Mouse (Mus musculus): Measurements from ENCODE around the gene B4galt5. TPM values are rescaled to one million over a fixed set of nuclear protein-coding genes. Genes with fewer than 3 reads are reported as not detected.

B4galt5 gene
- polyA plus RNA-seq, 1 experiment from 2014 or later: 1.5 TPM

- Histone ChIP-seq H3K4me2 (ENCODE audit: low read depth, low read length) (no peak overlapping the region), H3K27ac (ENCODE audit: low read length) (no peak overlapping the region; the same call in 1 of the 2 replicates), H3K36me3 (ENCODE audit: control insufficient read depth, insufficient read depth) (no peaks in the 10 kb centered on the region), H3K4me3 (ENCODE audit: low read depth, low read length) (no peak overlapping the region), H3K9ac (ENCODE audit: low read depth, low read length) (no peak overlapping the region), H3K27me3 (ENCODE audit: control insufficient read depth, insufficient read depth, low read depth, low read length) (peaks cover 28% of the 10 kb centered on the region), H3K9me3 (replicated peaks; ENCODE audit: control insufficient read depth, low read length) (no peaks in the 10 kb centered on the region), H3K4me1 (ENCODE audit: control insufficient read depth, low read depth, low read length) (peaks cover 35% of the 10 kb centered on the region)
- ATAC-seq (ENCODE audit: low read depth): no peak
- 78% methylated on average over 6 of the region's 6 CpGs for WGBS (ENCODE audit: insufficient replicate concordance)
These were observed 6.1 kb downstream of the B4galt5 start for GRCm38 (mm10) chr2:167342876-167343275.

GRCm38 (mm10) chr2:167337580-167337979 lies 11.4 kb downstream of the B4galt5 start:
- Histone ChIP-seq H3K9me3 (replicated peaks; ENCODE audit: control insufficient read depth, low read length) (no peaks in the 10 kb centered on the region), H3K27me3 (ENCODE audit: control insufficient read depth, insufficient read depth, low read depth, low read length) (no peaks in the 10 kb centered on the region), H3K27ac (ENCODE audit: low read length) (no peak overlapping the region), H3K9ac (ENCODE audit: low read depth, low read length) (no peak overlapping the region), H3K4me1 (ENCODE audit: control insufficient read depth, low read depth, low read length) (peaks cover 44% of the 10 kb centered on the region), H3K4me2 (ENCODE audit: low read depth, low read length) (0 out of 2 replicates have a peak overlapping the region, but pooled peaks have one; percentile 6), H3K4me3 (ENCODE audit: low read depth, low read length) (no peak overlapping the region), H3K36me3 (ENCODE audit: control insufficient read depth, insufficient read depth) (no peaks in the 10 kb centered on the region)
- WGBS (ENCODE audit: insufficient replicate concordance): 17% methylated on average over 2 of the region's 2 CpGs
- ATAC-seq (ENCODE audit: low read depth): peak; percentile 78

GRCm38 (mm10) chr2:167337214-167337512 lies 11.8 kb downstream of the B4galt5 start:
- Histone ChIP-seq H3K4me3 (ENCODE audit: low read depth, low read length) (no peak overlapping the region), H3K36me3 (ENCODE audit: control insufficient read depth, insufficient read depth) (no peaks in the 10 kb centered on the region), H3K4me2 (ENCODE audit: low read depth, low read length) (0 out of 2 replicates have a peak overlapping the region, but pooled peaks have one; percentile 6), H3K4me1 (ENCODE audit: control insufficient read depth, low read depth, low read length) (peaks cover 47% of the 10 kb centered on the region), H3K9me3 (replicated peaks; ENCODE audit: control insufficient read depth, low read length) (no peaks in the 10 kb centered on the region), H3K9ac (ENCODE audit: low read depth, low read length) (peak overlapping the region; percentile 31), H3K27me3 (ENCODE audit: control insufficient read depth, insufficient read depth, low read depth, low read length) (no peaks in the 10 kb centered on the region), H3K27ac (ENCODE audit: low read length) (peak overlapping the region; percentile 50)
- ATAC-seq (ENCODE audit: low read depth): peak; percentile 26; the same call in 1 of the 2 replicates
- WGBS (ENCODE audit: insufficient replicate concordance): 22% methylated on average over 3 of the region's 3 CpGs

DNA sequence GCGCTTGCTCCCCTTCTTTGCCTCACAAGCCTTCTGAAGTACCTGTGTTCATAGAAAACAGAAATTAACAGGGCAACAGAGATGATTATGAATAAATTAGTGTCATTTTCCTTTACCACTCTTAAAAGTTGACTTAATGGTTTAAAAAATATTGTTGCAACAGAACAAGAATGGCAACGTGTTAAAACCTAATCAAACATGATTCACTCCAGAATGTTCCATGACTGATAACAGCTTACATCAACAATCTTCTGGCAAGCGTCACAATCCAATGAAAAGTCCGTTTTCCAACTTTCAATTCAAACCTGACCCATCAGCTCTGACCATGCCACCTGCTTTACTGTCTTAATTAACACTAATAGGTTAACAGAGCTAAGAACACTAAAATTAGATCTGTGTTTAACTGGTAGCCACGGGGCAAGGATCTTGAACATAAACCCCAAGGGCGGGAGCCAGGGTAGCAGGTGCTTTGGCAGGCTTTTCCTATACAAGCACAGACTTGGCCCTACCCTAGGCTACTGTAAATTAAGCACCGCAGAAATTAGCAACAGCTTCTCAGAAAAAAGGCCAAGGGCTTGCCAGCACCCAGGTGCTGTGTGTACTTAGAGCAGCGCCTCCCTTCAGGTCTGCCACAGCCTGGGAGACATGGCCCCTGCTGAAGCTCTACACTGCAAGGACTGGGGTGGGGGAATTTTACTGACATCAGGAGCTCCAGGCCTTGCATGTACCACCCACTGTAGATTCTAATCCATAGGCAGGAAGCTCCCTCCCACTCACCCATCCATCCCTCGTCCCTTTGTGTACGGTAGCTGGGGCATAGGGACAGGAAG lies 12.4 kb downstream of the B4galt5 start:
- peak overlapping the region; percentile 50 for H3K27ac ChIP-seq (ENCODE audit: low read length)
- 0 out of 2 replicates have a peak overlapping the region, but pooled peaks have one; percentile 6 for H3K4me2 ChIP-seq (ENCODE audit: low read depth, low read length)
- peaks cover 48% of the 10 kb centered on the region for H3K4me1 ChIP-seq (ENCODE audit: control insufficient read depth, low read depth, low read length)
- H3K9me3 ChIP-seq (replicated peaks; ENCODE audit: control insufficient read depth, low read length): no peaks in the 10 kb centered on the region
- 0 out of 2 replicates have a peak, but pooled peaks have one; percentile 7 for ATAC-seq (ENCODE audit: low read depth)
- H3K36me3 ChIP-seq (ENCODE audit: control insufficient read depth, insufficient read depth): no peaks in the 10 kb centered on the region
- no peaks in the 10 kb centered on the region for H3K27me3 ChIP-seq (ENCODE audit: control insufficient read depth, insufficient read depth, low read depth, low read length)
- H3K9ac ChIP-seq (ENCODE audit: low read depth, low read length): peak overlapping the region; percentile 31
- H3K4me3 ChIP-seq (ENCODE audit: low read depth, low read length): no peak overlapping the region
- 41% methylated on average over 10 of the region's 10 CpGs for WGBS (ENCODE audit: insufficient replicate concordance)

DNA sequence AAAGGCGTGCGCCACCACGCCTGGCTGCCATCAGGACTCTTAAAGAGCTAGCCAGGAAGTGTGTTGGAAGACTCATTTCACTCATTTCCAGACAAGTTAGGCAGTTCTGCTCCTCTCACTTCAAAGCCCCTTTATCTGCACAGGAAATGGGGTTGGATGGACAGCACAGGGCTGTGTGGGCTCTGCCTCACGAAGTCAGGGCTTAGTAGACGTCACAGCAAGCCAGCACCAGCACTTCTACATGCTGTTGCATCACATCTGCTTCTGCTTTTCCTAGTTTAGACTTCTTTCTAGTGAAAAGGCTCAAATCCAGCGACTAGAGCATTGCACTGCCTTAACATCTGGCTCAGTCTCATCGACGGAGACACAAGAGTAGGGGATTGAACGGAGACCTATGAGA lies 13.9 kb downstream of the B4galt5 start:
- Histone ChIP-seq H3K27ac (ENCODE audit: low read length) (no peak overlapping the region), H3K36me3 (ENCODE audit: control insufficient read depth, insufficient read depth) (no peaks in the 10 kb centered on the region), H3K9me3 (replicated peaks; ENCODE audit: control insufficient read depth, low read length) (no peaks in the 10 kb centered on the region), H3K27me3 (ENCODE audit: control insufficient read depth, insufficient read depth, low read depth, low read length) (no peaks in the 10 kb centered on the region), H3K4me2 (ENCODE audit: low read depth, low read length) (no peak overlapping the region), H3K4me3 (ENCODE audit: low read depth, low read length) (no peak overlapping the region), H3K4me1 (ENCODE audit: control insufficient read depth, low read depth, low read length) (peaks cover 52% of the 10 kb centered on the region), H3K9ac (ENCODE audit: low read depth, low read length) (no peak overlapping the region)
- ATAC-seq (ENCODE audit: low read depth): no peak; the same call in 1 of the 2 replicates
- 29% methylated on average over 9 of the region's 9 CpGs for WGBS (ENCODE audit: insufficient replicate concordance)

DNA sequence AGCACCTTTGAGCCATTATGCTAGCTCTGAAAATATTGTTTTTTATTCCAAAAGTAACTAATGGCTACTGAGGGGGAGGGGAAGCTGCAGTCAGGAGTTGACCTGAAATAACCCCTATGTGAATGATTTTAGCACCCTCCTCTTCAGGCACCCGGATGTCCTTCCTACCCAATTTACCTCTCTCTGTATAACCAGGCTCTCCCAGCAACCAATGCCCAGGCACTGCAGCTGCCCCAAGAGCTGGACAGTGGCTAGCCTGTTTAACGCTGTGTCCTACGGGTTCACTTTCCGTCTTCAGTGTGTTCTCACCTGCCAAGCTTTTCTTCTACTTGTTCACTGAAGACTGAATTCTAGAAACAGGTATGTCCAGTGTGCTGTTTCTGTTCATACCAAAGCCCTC lies 14.7 kb downstream of the B4galt5 start:
- Histone ChIP-seq H3K27me3 (ENCODE audit: control insufficient read depth, insufficient read depth, low read depth, low read length) (no peaks in the 10 kb centered on the region), H3K4me1 (ENCODE audit: control insufficient read depth, low read depth, low read length) (peaks cover 52% of the 10 kb centered on the region), H3K36me3 (ENCODE audit: control insufficient read depth, insufficient read depth) (no peaks in the 10 kb centered on the region), H3K4me3 (ENCODE audit: low read depth, low read length) (no peak overlapping the region), H3K9me3 (replicated peaks; ENCODE audit: control insufficient read depth, low read length) (no peaks in the 10 kb centered on the region), H3K9ac (ENCODE audit: low read depth, low read length) (no peak overlapping the region), H3K27ac (ENCODE audit: low read length) (no peak overlapping the region), H3K4me2 (ENCODE audit: low read depth, low read length) (no peak overlapping the region)
- no peak for ATAC-seq (ENCODE audit: low read depth)
- 63% methylated on average over 4 of the region's 4 CpGs for WGBS (ENCODE audit: insufficient replicate concordance)

DNA sequence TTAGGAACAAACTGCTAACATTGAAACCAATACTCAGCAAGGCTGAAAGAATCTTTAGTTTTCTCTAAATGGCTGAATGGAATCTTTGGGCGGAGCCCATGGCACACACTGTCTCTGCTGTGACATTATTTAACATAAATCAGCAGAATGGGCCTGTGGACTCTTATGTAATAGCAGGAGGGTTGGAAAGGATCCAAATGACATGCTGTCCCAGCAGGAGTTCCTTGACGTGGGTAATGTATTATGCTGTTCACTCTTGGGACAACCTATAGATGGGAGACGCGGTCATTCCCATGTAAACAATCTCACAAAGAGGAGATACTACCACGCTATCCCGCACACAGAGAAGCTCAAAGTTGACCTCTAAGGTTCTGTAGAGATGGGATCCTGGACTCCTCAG lies 15.5 kb downstream of the B4galt5 start:
- no peak for ATAC-seq (ENCODE audit: low read depth)
- H3K9me3 ChIP-seq (replicated peaks; ENCODE audit: control insufficient read depth, low read length): no peaks in the 10 kb centered on the region
- H3K27ac ChIP-seq (ENCODE audit: low read length): no peak overlapping the region
- H3K36me3 ChIP-seq (ENCODE audit: control insufficient read depth, insufficient read depth): no peaks in the 10 kb centered on the region
- H3K9ac ChIP-seq (ENCODE audit: low read depth, low read length): no peak overlapping the region
- no peak overlapping the region for H3K4me3 ChIP-seq (ENCODE audit: low read depth, low read length)
- H3K27me3 ChIP-seq (ENCODE audit: control insufficient read depth, insufficient read depth, low read depth, low read length): no peaks in the 10 kb centered on the region
- H3K4me2 ChIP-seq (ENCODE audit: low read depth, low read length): no peak overlapping the region
- peaks cover 50% of the 10 kb centered on the region for H3K4me1 ChIP-seq (ENCODE audit: control insufficient read depth, low read depth, low read length)
- 76% methylated on average over 6 of the region's 6 CpGs for WGBS (ENCODE audit: insufficient replicate concordance)

DNA sequence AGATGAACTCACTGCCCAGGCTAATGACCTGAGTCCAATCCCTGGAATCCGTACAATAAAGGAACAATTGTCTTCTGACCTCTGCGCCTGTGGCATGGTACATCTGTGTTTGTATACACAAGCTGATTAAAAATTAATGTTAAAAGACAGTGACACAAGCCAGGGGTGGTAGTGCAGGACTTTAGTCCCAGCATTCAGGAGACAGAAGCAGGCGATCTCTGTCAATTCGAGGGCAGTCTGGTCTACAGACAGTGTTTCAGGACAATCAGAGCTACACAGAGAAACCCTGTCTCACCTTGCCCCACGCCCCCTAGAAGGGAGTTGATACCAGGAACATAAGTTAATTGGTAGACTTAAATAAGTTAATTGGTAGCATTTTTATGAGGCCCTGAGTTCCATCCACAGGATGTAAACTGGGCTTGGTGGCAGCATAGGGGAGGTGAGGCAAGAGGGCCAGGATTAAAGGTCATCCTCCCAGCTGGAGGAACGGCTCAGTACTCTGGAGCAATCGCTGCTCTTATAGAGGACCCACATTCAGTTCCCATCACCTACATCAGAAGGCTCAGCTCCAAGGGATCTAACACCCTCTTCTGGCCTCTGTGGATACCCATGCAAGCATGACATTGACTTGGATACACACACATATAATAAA lies 16.5 kb downstream of the B4galt5 start:
- 55% methylated on average over 7 of the region's 7 CpGs for WGBS (ENCODE audit: insufficient replicate concordance)
- peak; percentile 67 for ATAC-seq (ENCODE audit: low read depth)
- no peak overlapping the region for H3K4me3 ChIP-seq (ENCODE audit: low read depth, low read length)
- peaks cover 40% of the 10 kb centered on the region for H3K4me1 ChIP-seq (ENCODE audit: control insufficient read depth, low read depth, low read length)
- no peaks in the 10 kb centered on the region for H3K27me3 ChIP-seq (ENCODE audit: control insufficient read depth, insufficient read depth, low read depth, low read length)
- H3K27ac ChIP-seq (ENCODE audit: low read length): 0 out of 2 replicates have a peak overlapping the region, but pooled peaks have one; percentile 7
- no peaks in the 10 kb centered on the region for H3K9me3 ChIP-seq (replicated peaks; ENCODE audit: control insufficient read depth, low read length)
- H3K36me3 ChIP-seq (ENCODE audit: control insufficient read depth, insufficient read depth): no peaks in the 10 kb centered on the region
- no peak overlapping the region for H3K4me2 ChIP-seq (ENCODE audit: low read depth, low read length)
- no peak overlapping the region for H3K9ac ChIP-seq (ENCODE audit: low read depth, low read length)

- Histone ChIP-seq H3K36me3 (ENCODE audit: control insufficient read depth, insufficient read depth) (no peaks in the 10 kb centered on the region), H3K4me3 (ENCODE audit: low read depth, low read length) (no peak overlapping the region), H3K27ac (ENCODE audit: low read length) (no peak overlapping the region; the same call in 1 of the 2 replicates), H3K9me3 (replicated peaks; ENCODE audit: control insufficient read depth, low read length) (no peaks in the 10 kb centered on the region), H3K27me3 (ENCODE audit: control insufficient read depth, insufficient read depth, low read depth, low read length) (no peaks in the 10 kb centered on the region), H3K4me2 (ENCODE audit: low read depth, low read length) (no peak overlapping the region), H3K9ac (ENCODE audit: low read depth, low read length) (no peak overlapping the region), H3K4me1 (ENCODE audit: control insufficient read depth, low read depth, low read length) (peaks cover 31% of the 10 kb centered on the region)
- 41% methylated on average over 5 of the region's 5 CpGs for WGBS (ENCODE audit: insufficient replicate concordance)
- ATAC-seq (ENCODE audit: low read depth): no peak
These were observed 17.5 kb downstream of the B4galt5 start for GRCm38 (mm10) chr2:167331432-167331921.

All from liver, embryonic 16.5 days (tissue).